Mouse (Mus musculus) granulocyte monocyte progenitor cell, adult 5-6 weeks (primary cell): ENCODE results near the gene Gm2663. TPM values are rescaled to one million over a fixed set of nuclear protein-coding genes. Genes with fewer than 3 reads are reported as not detected.

Experiments
- total RNA-seq, 2 experiments: library from RNA; stranded (forward) in 1 of 2; stranded (reverse) in 1 of 2; fragments of 200-712, 200-1000 nt in 1 of 2; fragments of >200 nt in 1 of 2; fragmentation: Nextera tagmentation in 1 of 2; gene quantifications; 2 replicates each; pipeline ENCODE4 v1.2.3; 2014 to 2017

The Gm2663 gene
- total RNA-seq, 2 experiments from 2014 or later = not detected

Other genes starting within 250 kb of the Gm2663 start
- gene Moxd2, start 112.0 kb downstream of the Gm2663 start, total RNA-seq (2014; fragmentation: Nextera tagmentation) = not detected in 2 replicates
- not detected in 2 replicates for gene Moxd2, start 112.0 kb downstream of the Gm2663 start, total RNA-seq (2017)
- gene Prss58, start 99.1 kb downstream of the Gm2663 start, total RNA-seq (2014; fragmentation: Nextera tagmentation) = not detected in 2 replicates
- gene Prss58, start 99.1 kb downstream of the Gm2663 start, total RNA-seq (2017) = not detected in 2 replicates
- gene 1700074P13Rik, start 58.9 kb downstream of the Gm2663 start, total RNA-seq (2014; fragmentation: Nextera tagmentation) = not detected in 2 replicates
- not detected in 2 replicates for gene 1700074P13Rik, start 58.9 kb downstream of the Gm2663 start, total RNA-seq (2017)
- not detected in 2 replicates for gene Gm4744, start 47.6 kb downstream of the Gm2663 start, total RNA-seq (2014; fragmentation: Nextera tagmentation)
- gene Gm4744, start 47.6 kb downstream of the Gm2663 start, total RNA-seq (2017) = not detected in 2 replicates
- gene 1810009J06Rik, start 34.7 kb downstream of the Gm2663 start, total RNA-seq (2014; fragmentation: Nextera tagmentation) = not detected in 2 replicates
- gene 1810009J06Rik, start 34.7 kb downstream of the Gm2663 start, total RNA-seq (2017) = not detected in 2 replicates
- 0.54 TPM in 1 of 2 replicates, not detected in the other for gene 2210010C04Rik, start 36.0 kb upstream of the Gm2663 start, total RNA-seq (2014; fragmentation: Nextera tagmentation)
- not detected in 2 replicates for gene 2210010C04Rik, start 36.0 kb upstream of the Gm2663 start, total RNA-seq (2017)